Mouse (Mus musculus): ENCODE measurements around the gene A4gnt. TPM values are rescaled to one million over a fixed set of nuclear protein-coding genes. Genes with fewer than 3 reads are reported as not detected.

The A4gnt gene
- polyA plus RNA-seq, 1 experiment from 2014 or later, result not detected

GRCm38 (mm10) chr9:99620196-99620595, 7.9 kb downstream of the A4gnt start:
- Histone ChIP-seq H3K4me2 (replicated peaks) (no peak overlapping the region), H3K4me3 (no peak overlapping the region), H3K36me3 (no peaks in the 10 kb centered on the region), H3K4me1 (no peaks in the 10 kb centered on the region), H3K9ac (replicated peaks) (no peak overlapping the region), H3K9me3 (no peaks in the 10 kb centered on the region), H3K27me3 (no peaks in the 10 kb centered on the region), H3K27ac (replicated peaks) (no peak overlapping the region)
- 95% methylated on average over 11 of the region's 11 CpGs for WGBS
- ATAC-seq (ENCODE audit: low FRiP score, low read depth), result no peak

DNA sequence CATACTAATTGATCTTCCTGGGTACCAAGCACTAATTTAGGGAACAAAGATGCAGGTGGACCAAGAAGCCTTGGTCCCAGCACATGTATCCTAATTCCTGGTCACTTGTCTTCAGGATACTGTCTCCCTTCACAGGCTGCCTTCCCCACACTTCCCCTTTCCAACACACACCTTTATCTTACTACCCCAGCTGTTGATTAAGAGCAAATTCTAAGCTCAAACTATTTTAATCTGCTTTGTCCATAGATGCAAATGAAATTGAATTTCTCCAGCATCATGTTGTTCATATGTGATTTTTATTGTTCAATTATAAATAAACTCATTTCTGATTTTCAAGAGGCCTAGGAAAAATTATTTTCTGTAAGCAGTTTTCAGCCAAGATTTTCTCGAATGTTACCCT, 9.7 kb downstream of the A4gnt start:
- H3K27ac ChIP-seq (replicated peaks), result no peak overlapping the region

GRCm38 (mm10) chr9:99622966-99623365, 10.7 kb downstream of the A4gnt start:
- H3K27ac ChIP-seq (replicated peaks), result no peak overlapping the region
- H3K4me3 ChIP-seq, result no peak overlapping the region
- no peak overlapping the region for H3K9ac ChIP-seq (replicated peaks)
- H3K27me3 ChIP-seq, result no peaks in the 10 kb centered on the region
- no peak overlapping the region for H3K4me2 ChIP-seq (replicated peaks)
- no peaks in the 10 kb centered on the region for H3K36me3 ChIP-seq
- no peaks in the 10 kb centered on the region for H3K4me1 ChIP-seq
- 67% methylated on average over 2 of the region's 2 CpGs for WGBS
- no peak for ATAC-seq (ENCODE audit: low FRiP score, low read depth)
- no peaks in the 10 kb centered on the region for H3K9me3 ChIP-seq

More for the DNA sequence above, 9.7 kb downstream of the A4gnt start:
- ATAC-seq (ENCODE audit: low FRiP score, low read depth), result no peak
- Histone ChIP-seq H3K9ac (replicated peaks) (no peak overlapping the region), H3K4me1 (no peaks in the 10 kb centered on the region), H3K27me3 (no peaks in the 10 kb centered on the region), H3K4me3 (no peak overlapping the region), H3K4me2 (replicated peaks) (no peak overlapping the region), H3K9me3 (no peaks in the 10 kb centered on the region), H3K36me3 (no peaks in the 10 kb centered on the region)
- 81% methylated on average over 1 of the region's 1 CpGs for WGBS

DNA sequence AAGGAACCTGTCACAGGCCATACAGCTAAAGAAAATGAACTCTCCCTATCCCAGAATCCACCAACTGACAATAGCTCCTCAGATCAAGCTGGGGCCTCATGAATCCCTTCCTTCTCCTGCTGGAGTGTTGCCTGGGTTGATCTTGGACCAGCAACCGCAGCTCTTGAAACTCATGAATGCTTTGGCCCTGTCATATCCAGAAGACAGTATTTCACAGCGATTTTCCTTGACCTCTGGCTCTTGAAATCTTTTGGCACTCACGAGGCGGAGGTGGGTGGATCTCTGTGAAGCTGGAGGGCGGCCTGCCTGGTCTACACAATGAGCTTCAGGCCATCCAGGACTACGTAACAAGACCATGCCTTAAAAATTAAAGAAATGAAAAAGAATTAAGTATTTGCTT, 11.8 kb downstream of the A4gnt start:
- H3K4me3 ChIP-seq, result no peak overlapping the region
- no peak overlapping the region for H3K27ac ChIP-seq (replicated peaks)
- WGBS, result 85% methylated on average over 6 of the region's 6 CpGs
- H3K9me3 ChIP-seq, result no peaks in the 10 kb centered on the region
- H3K27me3 ChIP-seq, result no peaks in the 10 kb centered on the region
- ATAC-seq (ENCODE audit: low FRiP score, low read depth), result no peak
- H3K9ac ChIP-seq (replicated peaks), result no peak overlapping the region
- H3K4me1 ChIP-seq, result peaks cover 6% of the 10 kb centered on the region; the same call in 1 of the 2 replicates
- H3K36me3 ChIP-seq, result no peaks in the 10 kb centered on the region
- H3K4me2 ChIP-seq (replicated peaks), result no peak overlapping the region

DNA sequence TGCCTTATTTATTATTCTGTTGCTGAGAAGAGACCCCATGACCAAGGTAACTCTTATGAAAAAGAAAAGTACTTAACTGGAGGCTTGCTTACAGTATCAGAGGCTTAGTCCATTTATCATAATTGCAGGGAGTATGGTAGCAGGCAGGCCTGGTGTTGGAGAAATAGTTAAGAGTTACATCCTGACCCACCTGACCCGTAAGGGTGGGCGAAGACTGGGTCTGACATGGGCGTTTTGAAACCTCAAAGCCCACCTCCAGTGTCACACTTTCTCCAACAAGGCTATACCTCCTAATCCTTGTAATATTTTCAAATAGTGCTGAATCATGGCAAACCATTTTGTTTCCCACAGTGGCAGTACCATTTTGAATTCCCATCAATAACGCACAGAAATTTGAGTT, 16.3 kb downstream of the A4gnt start:
- Histone ChIP-seq H3K9ac (replicated peaks) (no peak overlapping the region), H3K4me1 (peaks cover 32% of the 10 kb centered on the region), H3K36me3 (no peaks in the 10 kb centered on the region), H3K4me3 (no peak overlapping the region), H3K27me3 (no peaks in the 10 kb centered on the region), H3K9me3 (no peaks in the 10 kb centered on the region), H3K27ac (replicated peaks) (peak overlapping the region; percentile 78), H3K4me2 (replicated peaks) (peak overlapping the region; percentile 76; the same call in 1 of the 2 replicates)
- WGBS, result 57% methylated on average over 4 of the region's 4 CpGs
- no peak for ATAC-seq (ENCODE audit: low FRiP score, low read depth)

GRCm38 (mm10) chr9:99629281-99630011, 17.1 kb downstream of the A4gnt start, which contains the start of gene Dzip1l:
Dzip1l (plus strand) TSS chr9:99629496.
- no peaks in the 10 kb centered on the region for H3K9me3 ChIP-seq
- peak; percentile 93 for ATAC-seq (ENCODE audit: low FRiP score, low read depth)
- under 1% methylated on average over 43 of the region's 44 CpGs for WGBS
- peak within 1 kb of the TSS; percentile 78 for H3K27ac ChIP-seq (replicated peaks)
- H3K27me3 ChIP-seq, result no peaks in the 10 kb centered on the region
- peak within 1 kb of the TSS; percentile 76 for H3K4me2 ChIP-seq (replicated peaks)
- peak within 1 kb of the TSS; percentile 62 for H3K4me3 ChIP-seq
- H3K36me3 ChIP-seq, result 0 out of 2 replicates have a peak, but pooled peaks cover 3% of the 10 kb centered on the region
- H3K9ac ChIP-seq (replicated peaks), result peak within 1 kb of the TSS; percentile 75
- H3K4me1 ChIP-seq, result peaks cover 32% of the 10 kb centered on the region

DNA sequence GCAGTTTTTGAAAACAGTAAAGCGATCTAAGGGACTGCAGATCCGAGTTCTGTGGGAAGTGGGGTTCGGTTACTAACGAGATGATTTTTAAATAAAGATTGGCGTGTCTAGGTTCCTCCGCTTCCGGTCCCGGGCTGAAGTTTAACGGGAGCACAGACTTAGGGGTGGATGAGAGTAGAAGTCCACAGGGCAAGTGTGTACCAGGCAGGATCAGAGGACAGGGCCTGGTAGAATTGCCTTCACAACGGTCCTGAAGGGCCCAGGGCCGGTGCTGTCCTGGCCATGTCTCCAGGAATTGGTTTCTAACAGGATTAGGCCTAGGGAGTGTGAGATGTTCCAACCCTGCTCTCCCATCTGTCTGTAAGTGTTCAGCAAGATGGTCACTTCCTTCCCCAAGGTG, 17.8 kb downstream of the A4gnt start:
- H3K27me3 ChIP-seq, result no peaks in the 10 kb centered on the region
- H3K9me3 ChIP-seq, result no peaks in the 10 kb centered on the region
- H3K27ac ChIP-seq (replicated peaks), result peak overlapping the region; percentile 78
- 0 out of 2 replicates have a peak, but pooled peaks cover 8% of the 10 kb centered on the region for H3K36me3 ChIP-seq
- H3K4me3 ChIP-seq, result peak overlapping the region; percentile 62
- WGBS, result under 1% methylated on average over 11 of the region's 11 CpGs
- peak overlapping the region; percentile 76 for H3K4me2 ChIP-seq (replicated peaks)
- H3K4me1 ChIP-seq, result peaks cover 32% of the 10 kb centered on the region
- peak; percentile 36; the same call in 1 of the 2 replicates for ATAC-seq (ENCODE audit: low FRiP score, low read depth)
- H3K9ac ChIP-seq (replicated peaks), result peak overlapping the region; percentile 75

DNA sequence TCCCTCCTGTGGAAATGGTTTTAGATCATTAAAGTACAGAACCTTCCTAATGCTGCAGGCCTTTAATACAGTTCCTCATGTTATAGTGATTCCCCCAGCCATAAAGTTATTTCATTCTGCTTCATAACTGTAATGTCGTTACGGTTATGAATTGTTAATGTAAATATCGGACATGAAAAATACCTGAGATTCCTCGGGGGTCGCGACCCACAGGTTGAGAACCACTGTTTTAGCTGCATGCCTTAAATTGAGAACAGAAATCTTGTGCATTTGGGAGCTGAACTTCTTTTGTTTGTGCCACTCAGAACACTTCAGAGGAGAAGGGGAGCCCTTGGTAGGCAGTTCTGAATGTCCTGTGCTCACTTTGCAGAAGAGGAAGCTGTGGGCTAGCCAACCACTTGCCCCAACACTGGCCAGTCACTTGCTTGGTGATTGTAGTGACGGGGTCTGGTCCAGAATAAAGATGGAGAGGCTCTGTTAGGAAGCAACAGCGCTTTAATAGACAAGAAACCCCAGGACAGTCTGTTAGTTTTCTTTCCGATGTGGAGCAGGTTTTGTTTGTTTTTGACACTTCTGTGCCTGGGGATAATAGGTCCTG, 18.3 kb downstream of the A4gnt start:
- Histone ChIP-seq H3K4me1 (peaks cover 32% of the 10 kb centered on the region), H3K27me3 (no peaks in the 10 kb centered on the region), H3K9ac (replicated peaks) (peak overlapping the region; percentile 75), H3K9me3 (no peaks in the 10 kb centered on the region), H3K27ac (replicated peaks) (no peak overlapping the region), H3K36me3 (0 out of 2 replicates have a peak, but pooled peaks cover 8% of the 10 kb centered on the region), H3K4me2 (replicated peaks) (peak overlapping the region; percentile 76), H3K4me3 (peak overlapping the region; percentile 62)
- ATAC-seq (ENCODE audit: low FRiP score, low read depth), result no peak
- WGBS, result 45% methylated on average over 9 of the region's 9 CpGs

DNA sequence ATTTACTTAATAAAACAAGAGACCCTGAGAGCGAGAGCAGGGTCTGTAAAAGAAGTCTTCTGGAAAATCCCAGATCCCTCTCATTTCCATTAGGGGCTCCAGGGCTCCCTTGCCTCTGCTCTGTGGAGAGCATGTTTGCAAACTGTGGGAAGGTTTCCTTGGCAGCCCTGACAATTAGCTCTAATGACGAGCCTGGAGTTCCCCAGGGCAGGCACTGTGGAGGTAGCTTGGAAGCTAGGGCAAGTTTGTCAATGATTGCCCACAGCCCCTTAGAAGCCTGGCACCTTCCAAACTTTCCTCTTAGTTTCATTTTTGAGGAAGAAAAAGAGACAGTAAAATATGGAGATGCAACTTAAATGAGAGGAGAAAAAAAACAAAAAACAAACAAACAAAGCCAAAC, 19.5 kb downstream of the A4gnt start:
- no peak overlapping the region for H3K9ac ChIP-seq (replicated peaks)
- H3K4me2 ChIP-seq (replicated peaks), result peak overlapping the region; percentile 76
- peaks cover 32% of the 10 kb centered on the region for H3K4me1 ChIP-seq
- ATAC-seq (ENCODE audit: low FRiP score, low read depth), result no peak
- 0 out of 2 replicates have a peak, but pooled peaks cover 8% of the 10 kb centered on the region for H3K36me3 ChIP-seq
- 0 out of 2 replicates have a peak overlapping the region, but pooled peaks have one; percentile 10 for H3K4me3 ChIP-seq
- WGBS, result 18% methylated on average over 2 of the region's 2 CpGs
- H3K9me3 ChIP-seq, result no peaks in the 10 kb centered on the region
- no peak overlapping the region for H3K27ac ChIP-seq (replicated peaks)
- no peaks in the 10 kb centered on the region for H3K27me3 ChIP-seq

GRCm38 (mm10) chr9:99632264-99632663, 20.0 kb downstream of the A4gnt start:
- 40% methylated on average over 8 of the region's 8 CpGs for whole genome bisulfite sequencing
- H3K4me2 ChIP-seq (replicated peaks), result peak overlapping the region; percentile 32
- H3K4me1 ChIP-seq, result peaks cover 32% of the 10 kb centered on the region
- no peaks in the 10 kb centered on the region for H3K9me3 ChIP-seq
- peaks cover 12% of the 10 kb centered on the region for H3K36me3 ChIP-seq
- H3K9ac ChIP-seq (replicated peaks), result no peak overlapping the region
- H3K27ac ChIP-seq (replicated peaks), result 0 out of 2 replicates have a peak overlapping the region, but pooled peaks have one; percentile 30
- no peak for ATAC-seq (ENCODE audit: low FRiP score, low read depth)
- no peaks in the 10 kb centered on the region for H3K27me3 ChIP-seq
- peak overlapping the region; percentile 10; the same call in 1 of the 2 replicates for H3K4me3 ChIP-seq

DNA sequence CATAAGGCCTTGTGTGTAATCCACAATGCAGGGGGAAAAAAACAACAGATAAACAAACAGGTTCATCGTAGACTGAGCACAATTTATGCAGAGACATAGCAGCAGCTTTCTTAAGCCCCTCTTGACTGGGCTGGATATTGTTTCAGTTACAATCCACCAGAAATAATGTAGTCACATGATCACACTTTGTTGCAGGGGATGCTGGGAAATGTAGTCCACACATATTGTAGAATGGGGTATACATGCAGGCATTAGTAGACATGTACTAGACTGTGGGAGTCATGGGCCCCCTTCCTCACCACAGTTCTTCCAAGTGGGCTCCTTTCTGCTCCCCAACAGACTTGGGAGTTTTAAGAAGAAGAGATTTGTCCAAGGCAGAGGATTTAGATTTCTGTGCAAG, 24.5 kb downstream of the A4gnt start:
- Histone ChIP-seq H3K9ac (replicated peaks) (no peak overlapping the region), H3K4me1 (peaks cover 6% of the 10 kb centered on the region), H3K4me3 (no peak overlapping the region), H3K4me2 (replicated peaks) (no peak overlapping the region), H3K36me3 (peaks cover 41% of the 10 kb centered on the region), H3K9me3 (no peaks in the 10 kb centered on the region), H3K27me3 (no peaks in the 10 kb centered on the region), H3K27ac (replicated peaks) (no peak overlapping the region)
- ATAC-seq (ENCODE audit: low FRiP score, low read depth), result no peak
- WGBS, result 84% methylated on average over 1 of the region's 1 CpGs

GRCm38 (mm10) chr9:99637227-99637626, 24.9 kb downstream of the A4gnt start:
- WGBS, result 95% methylated on average over 17 of the region's 17 CpGs
- ATAC-seq (ENCODE audit: low FRiP score, low read depth), result no peak
- Histone ChIP-seq H3K4me3 (no peak overlapping the region), H3K27ac (replicated peaks) (no peak overlapping the region), H3K9me3 (no peaks in the 10 kb centered on the region), H3K9ac (replicated peaks) (no peak overlapping the region), H3K4me2 (replicated peaks) (no peak overlapping the region), H3K36me3 (peaks cover 41% of the 10 kb centered on the region), H3K27me3 (no peaks in the 10 kb centered on the region), H3K4me1 (peaks cover 3% of the 10 kb centered on the region)
